Mouse (Mus musculus): Measurements from ENCODE around the gene Fuz.

The Fuz gene

DNA sequence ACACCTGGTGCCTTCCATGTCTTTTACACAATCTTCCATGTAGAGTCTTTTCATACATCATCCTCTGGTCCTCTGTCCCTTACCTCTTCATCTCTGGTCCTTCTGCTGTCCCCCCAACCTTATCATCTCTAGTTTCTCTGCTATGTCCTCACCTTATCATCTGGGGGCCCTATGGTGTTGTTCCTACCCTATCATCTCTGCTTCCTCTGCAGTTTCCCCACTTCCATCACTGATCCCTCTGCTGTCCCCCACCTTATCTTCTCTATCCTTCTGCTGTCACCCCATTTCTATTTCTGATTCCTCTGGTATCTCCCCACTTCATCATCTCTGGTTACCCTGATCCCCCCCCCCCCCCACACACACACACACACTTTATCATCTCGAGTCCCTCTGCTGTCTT is 32.7 kb downstream of the Fuz start:
- no peak for DNase-seq (ENCODE audit: low spot score in 2 of 2)

DNA sequence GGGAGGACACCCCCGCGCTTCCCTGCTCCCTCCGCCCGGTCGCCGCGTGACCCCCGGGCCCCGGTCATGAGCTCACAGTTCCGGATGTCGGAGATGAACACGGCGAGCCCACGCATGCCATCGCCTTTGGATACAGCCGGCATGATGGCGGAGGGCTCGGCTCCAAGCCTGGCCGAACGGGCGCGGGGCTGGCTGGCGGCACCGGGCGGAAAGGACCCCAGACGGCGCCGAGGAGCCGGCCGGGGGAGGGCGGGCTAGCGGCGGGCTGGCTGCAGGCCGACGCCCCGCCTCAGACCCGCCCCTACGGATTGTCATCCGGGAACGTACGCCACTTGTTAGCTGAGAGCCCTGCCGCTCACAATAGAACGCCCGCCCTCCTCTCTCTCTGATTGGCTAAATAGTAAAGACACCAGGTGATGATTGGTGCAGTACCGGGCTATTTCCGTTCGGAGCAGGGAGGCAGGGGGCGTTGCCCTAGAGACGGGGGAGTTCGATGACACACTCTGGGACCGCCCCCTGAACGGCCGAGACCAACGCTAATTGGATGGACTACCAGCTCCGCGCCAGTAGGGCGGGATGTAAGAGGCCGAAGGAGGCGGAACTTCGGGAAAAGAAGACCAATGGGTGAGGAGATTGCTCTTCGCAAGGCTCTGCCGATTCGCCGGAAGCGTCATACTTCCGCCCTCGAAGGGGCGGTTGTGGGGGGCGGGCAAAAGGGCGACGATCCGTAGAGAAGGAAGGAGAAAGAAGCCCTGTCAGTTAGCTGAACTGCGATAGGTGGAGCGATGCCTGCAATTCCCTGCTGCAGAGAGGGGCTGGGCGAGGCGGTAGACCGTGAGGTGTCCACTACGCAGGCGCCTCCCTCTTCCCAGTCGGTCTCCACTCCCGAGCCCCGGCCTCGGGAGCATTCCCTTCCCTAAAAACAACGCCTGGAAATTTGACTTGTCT is 33.6 kb downstream of the Fuz start, which contains the start of gene Ap2a1:
Ap2a1 (minus strand) TSS at position 293 of the 948 bp plus-strand sequence.
- peak; percentile 100 for DNase-seq (ENCODE audit: low spot score in 2 of 2)

DNA sequence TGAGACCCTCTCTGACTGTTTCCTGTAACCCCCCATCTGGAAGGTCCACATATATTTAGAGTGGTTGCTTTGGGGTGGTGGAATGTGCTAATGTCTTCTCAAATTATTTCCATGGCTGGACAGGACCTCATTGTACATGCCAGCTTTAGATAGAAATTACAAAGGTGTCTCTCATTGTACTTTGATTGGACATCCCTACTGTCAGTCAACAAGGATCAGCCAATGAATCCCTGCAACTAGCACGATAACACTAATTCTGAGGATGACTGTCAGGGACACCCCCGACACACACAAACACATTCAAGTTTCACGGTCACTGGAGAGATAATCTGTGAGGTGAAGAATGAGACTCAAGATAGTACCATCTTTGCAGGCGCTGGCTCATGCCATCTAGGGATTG is 42.8 kb downstream of the Fuz start:
- DNase-seq (ENCODE audit: low spot score in 2 of 2) = no peak

DNA sequence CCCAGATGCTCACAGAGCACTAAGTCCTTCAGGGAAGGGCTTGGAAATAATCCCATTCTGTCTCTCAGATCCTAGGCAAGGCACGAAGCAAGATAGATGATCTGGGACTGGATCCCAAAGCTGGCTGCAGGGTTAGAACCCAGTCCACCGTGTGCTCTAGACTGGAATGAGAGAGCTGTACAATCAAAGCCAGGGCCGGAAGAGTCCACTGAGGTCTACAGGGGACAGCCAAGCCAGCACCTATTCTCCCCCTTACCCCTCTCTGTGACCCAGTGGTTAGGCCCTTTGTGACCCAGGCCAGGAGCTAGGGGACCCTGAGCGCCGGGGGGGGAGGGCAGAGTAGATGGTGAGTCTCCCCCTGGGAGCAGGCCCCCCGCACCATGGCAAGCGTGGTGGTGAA is 47.0 kb downstream of the Fuz start, which contains the start of gene Tsks:
Tsks (plus strand) TSS at position 301 of the 400 bp plus-strand sequence.
- DNase-seq (ENCODE audit: low spot score in 2 of 2) = no peak

DNA sequence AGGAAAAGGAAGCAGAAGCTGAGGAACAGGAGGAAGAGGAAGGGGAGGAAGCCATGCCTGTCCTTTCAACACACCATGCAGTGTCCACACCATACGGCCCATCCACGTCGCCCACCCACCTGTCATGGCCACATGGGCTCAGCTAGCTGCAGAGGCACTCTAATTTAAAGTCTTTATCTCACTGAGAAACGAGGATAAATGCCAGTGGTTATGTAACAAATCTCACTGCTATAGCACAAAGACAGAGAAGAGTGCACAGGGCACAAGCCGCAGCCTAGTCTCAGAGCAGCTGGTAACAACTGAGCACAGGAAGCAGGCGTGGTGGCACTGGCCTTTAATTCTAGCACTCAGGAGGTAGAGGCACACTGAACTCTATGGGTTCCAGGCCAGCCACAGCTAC is 54.0 kb downstream of the Fuz start:
- DNase-seq (ENCODE audit: low spot score in 2 of 2) = no peak

DNA sequence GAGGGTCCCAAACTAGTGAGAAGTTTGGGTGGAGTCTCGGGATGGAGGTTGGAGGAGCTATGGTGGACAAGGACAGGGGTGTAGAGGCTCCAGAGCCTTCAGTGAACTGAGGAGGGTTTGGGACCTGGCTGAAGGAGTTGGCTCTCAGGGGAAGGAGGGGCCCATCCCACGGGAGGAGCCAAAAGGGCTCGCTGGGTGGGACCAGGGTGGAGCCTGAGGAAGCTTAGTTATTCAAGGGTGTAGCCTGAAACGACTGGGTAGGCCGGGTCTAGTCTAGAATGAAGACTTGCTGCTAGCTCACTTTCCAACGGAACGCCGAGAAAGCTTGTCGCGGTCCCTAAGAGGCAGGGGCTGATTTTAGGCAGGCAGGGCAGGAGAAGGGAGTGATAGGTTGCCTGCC is 56.1 kb downstream of the Fuz start:
- no peak for DNase-seq (ENCODE audit: low spot score in 2 of 2)

Measured in left cerebral cortex, adult 9 months (tissue).